Mouse (Mus musculus): ENCODE measurements around the gene Aspscr1.

DNA sequence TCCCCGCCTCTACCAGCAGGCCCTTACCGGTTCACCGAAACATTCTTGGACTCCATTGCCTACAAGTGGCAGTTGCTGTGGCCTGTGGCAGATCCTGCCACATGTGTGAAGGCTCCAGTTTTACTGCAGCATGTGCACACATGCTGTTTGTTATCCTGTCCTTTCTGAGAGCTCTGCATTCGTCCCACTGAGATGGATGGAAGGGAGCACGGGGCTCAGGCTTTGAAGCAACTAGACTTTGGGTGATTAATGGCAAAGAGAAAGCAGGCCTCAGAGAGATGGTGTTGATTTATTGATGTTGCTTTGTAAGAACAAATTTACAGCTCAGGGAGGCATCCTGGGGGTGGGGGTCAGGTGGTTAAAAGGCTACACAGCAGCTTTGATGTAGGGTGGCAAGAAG, 37.9 kb downstream of the Aspscr1 start:
- TF ChIP-seq CTCF (IDR thresholded peaks at IDR 0.05; ENCODE audit: borderline replicate concordance, control insufficient read depth, extremely low read depth, insufficient read depth, low read length, poor library complexity) (no peak), POLR2A (IDR thresholded peaks at IDR 0.05; ENCODE audit: control insufficient read depth, extremely low read depth, insufficient read depth, low read length, poor library complexity) (no peak)

Measured in thymus, adult 2 months (tissue).